Mouse (Mus musculus) gastrocnemius, adult 18-20 months (tissue): ENCODE results near the gene Pax2. TPM values are rescaled to one million over a fixed set of nuclear protein-coding genes. Genes with fewer than 3 reads are reported as not detected.

Experiments
- DNase-seq: peaks from one replicate; pipeline ENCODE4 v3.0.0; 2021; ENCODE audit warnings: low spot score
- long read RNA-seq, 2 experiments: library from polyadenylated mRNA; stranded (forward); transcript quantifications; one replicate each; pipeline ENCODE4 v2.0.0; 2021
- total RNA-seq, 2 experiments: library from RNA; stranded (reverse); gene quantifications; 2 replicates each; pipeline ENCODE4 v1.2.3; 2021

The Pax2 gene
- total RNA-seq: not detected
- long read RNA-seq, experiment 1: 0 reads
- long read RNA-seq, experiment 2: 0 reads

GRCm38 (mm10) chr19:44755693-44756420 is at the start of gene Pax2:
Pax2 (plus strand) TSS chr19:44756045.
- no peak for DNase-seq

GRCm38 (mm10) chr19:44708885-44709284 is 47.0 kb upstream of the Pax2 start:
- no peak for DNase-seq

DNA sequence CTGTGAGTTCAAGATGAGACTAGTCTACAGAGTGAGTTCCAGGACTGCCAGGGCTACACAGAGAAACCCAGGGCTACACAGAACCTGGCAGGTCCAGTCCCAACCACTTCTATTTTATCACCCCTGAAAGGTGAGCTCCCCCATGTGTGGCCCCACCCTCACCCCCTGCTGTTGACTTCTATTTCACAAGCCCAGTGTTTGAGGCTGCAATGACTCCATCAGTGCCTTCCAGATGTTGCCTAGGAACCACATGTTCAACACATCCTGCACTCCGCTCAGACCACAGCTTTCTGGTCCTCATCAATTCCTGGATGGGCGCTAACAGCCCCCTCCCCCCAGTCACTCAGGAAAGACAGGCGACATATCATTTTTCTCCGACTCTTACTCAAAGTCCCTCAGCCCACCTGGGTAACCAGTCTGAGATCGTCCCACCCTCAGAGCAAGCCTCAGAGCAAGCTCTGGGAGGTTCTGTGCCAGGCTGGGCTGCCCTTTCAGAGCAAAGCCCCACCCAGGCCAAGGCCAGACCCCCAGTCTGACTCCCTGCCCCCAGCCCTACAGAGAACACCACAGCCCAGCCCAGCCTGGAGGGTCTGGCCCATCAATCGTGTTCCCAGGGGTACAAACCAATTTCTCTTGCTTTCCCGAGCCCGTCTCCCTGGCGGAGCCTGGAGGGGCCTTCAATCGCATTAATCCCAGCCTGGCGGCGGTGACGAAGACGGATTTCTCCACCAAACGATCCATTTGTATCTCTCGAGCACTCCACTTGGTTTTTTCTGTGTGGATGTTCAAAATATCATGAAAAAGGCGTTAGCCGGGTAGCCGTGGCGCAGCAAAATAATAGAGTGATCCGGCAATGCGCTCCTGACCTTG is 38.9 kb upstream of the Pax2 start:
- DNase-seq: no peak

- no peak for DNase-seq
These were observed 36.3 kb upstream of the Pax2 start for GRCm38 (mm10) chr19:44719292-44720193.

DNA sequence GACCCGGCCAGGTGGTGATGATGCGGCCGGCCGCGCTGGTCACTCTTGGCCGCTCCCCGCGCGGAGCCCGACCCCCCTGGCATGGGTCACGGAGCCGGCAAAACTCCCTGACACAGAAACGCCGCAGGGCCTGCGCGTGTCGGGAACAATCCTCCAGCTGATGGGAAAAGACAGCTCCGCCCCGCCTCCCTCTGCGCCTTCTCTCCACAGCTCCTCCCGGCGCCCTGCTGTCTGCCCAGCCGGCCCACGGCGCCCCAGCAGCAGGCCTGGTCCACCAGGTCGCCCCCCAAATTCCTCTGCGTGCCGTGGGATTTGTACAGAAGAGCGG is 35.7 kb upstream of the Pax2 start:
- no peak for DNase-seq

GRCm38 (mm10) chr19:44723611-44724440 is 32.0 kb upstream of the Pax2 start:
- DNase-seq: no peak

GRCm38 (mm10) chr19:44725951-44726791 is 29.7 kb upstream of the Pax2 start:
- no peak for DNase-seq

DNA sequence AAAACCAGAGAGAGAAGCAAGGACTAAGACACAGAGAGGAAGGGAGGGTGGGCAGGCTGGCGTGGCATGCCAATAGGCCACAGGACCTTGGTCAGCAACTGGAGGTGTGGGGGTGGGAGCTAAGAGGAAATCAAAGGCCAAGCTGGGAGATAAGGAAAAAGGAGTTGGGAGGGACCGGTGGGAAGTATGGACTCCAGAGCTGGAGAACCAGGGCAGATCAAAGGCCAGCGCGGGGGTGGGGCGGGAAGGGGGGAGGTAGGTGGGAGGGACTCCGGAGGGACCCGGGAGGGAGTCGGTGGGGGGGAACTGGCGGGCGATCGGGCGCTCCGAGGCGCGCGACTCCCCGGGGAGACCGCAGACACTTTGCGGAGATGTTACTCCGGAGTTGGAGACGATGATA is 21.7 kb upstream of the Pax2 start:
- no peak for DNase-seq

DNA sequence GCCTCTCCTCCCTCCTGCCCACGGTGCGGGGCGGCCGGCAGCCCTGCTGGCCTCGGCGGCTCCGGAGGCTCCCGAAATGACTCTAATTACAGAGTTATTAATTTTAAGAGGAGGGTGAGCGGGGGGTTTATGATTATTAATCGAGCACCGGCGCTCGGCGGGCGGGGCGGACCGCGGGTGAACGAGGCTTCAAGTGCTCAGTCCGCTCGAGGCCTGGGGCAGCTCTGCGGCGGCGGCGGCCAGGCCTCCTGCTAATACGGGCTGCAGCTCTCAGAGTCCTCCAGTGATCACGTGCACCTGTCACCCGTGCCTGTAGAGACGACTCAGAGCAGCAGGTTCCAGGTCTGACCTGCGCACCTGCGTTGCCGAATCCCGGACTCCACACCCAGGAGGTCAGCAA is 21.2 kb upstream of the Pax2 start:
- no peak for DNase-seq

GRCm38 (mm10) chr19:44740300-44740699 is 15.5 kb upstream of the Pax2 start:
- no peak for DNase-seq

- DNase-seq: no peak
These were observed 14.6 kb upstream of the Pax2 start for GRCm38 (mm10) chr19:44741091-44741763.

- no peak for DNase-seq
These were observed 14.1 kb upstream of the Pax2 start for GRCm38 (mm10) chr19:44741764-44742127.

DNA sequence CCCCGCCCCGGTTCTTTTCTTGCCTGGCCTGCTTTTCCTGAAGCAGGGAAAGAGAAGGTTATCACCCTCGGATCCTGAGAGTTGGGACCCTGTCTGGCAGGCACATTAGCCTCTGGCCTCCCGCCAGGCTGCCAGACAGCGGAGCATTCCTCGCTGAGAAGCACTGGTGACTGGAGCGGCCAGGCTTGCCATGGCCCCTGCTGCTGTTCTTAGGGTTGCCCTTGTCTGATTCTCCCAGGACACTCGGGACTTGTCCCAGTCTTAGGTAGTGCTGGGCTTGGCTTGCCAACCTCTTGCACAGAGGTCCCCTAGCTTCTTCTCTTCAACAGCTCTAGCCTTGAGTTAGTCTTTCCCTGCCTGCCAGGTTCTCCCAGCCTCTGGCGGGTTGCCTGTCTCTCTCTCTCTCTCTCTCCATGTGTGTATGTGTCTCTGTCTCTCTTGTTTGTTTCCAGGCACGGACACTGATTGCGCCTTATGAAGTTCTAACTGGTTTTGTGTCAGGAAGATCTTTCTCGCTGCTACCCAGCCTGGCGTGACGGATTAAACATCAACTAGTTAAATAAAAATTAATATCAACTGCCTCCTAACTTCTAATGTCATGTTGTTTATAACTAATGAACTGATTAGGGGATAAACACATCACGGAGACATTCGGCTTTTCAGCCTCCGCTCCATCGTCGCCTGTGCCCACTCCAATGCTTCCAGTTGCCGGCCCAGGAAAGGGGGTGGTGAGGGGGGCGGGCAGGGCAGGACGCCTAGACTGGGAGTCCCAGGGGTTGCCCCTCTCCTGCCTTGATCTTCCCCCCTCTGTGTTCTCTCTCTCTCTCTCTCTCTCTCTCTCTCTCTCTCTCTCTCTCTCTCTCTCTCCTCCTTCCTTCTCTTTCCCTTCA is 13.5 kb upstream of the Pax2 start:
- no peak for DNase-seq

GRCm38 (mm10) chr19:44743021-44743415 is 12.8 kb upstream of the Pax2 start:
- DNase-seq: no peak

GRCm38 (mm10) chr19:44743961-44744520 is 11.8 kb upstream of the Pax2 start:
- DNase-seq: no peak

DNA sequence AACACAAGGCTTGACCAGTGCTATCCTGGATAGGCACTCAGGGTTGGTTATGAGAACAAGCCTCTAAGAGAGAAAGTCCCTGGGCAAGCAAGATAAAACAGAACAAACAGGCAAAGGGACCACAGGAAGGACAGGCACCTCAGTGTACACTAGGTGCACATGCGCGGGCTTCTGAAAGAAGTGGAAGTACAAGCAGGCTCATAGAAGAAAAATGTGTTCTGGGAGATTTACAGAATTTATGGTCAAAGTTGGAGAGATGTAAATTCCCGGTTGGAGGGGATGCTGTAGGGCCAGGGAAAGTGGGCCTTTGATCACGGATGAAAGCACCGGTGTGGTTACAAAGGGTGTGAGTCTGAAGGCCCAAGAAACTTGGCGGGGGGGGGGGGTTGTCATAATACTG is 10.1 kb upstream of the Pax2 start:
- no peak for DNase-seq

DNA sequence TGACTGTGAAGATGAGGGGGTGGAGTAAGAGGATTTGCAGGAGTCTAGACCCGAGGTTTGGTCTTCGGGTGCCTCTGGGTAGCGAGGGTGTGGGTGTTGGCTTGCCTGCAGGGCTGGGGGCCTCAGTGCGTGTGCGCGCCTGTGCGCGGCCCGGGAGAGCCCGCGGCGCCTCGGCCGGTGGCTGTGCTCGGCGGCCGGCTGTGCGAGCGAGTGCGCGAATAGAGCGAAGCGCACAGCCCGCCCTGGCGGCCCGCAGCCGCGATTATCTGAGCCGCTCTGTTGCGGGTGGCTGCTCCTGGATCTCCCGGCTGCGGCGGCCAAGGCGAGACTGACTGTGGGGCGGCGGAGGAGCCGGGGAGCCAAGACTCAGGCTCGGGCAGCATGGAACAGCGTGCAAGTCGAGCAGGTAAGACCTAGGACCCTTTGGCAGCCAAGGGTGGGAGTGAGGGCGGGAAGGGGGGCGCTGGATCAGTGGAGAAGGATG is 9.3 kb upstream of the Pax2 start:
- no peak for DNase-seq

DNA sequence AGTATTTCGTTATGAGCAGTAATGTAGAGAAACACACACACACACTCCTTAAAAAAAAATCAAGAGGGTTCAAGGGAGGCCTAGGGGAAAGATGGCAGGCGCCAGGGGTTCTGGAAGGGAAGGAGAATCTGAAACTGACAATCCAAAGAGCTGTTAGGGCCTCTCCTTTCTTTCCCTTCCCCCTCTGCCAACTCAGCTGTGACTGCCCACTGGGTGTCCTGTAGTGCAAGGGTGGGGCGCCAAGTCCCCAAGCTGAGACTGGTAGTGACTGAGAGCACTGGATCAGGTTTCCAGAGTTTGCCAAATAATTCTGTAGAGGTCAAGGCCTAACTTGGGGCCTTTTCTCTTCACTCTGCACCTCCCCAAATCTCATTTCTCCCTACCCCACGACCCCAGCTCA is 8.4 kb upstream of the Pax2 start:
- DNase-seq: no peak
